Mouse (Mus musculus): ENCODE data around the gene Nupl1. TPM values are rescaled to one million over a fixed set of nuclear protein-coding genes. Genes with fewer than 3 reads are reported as not detected.

Gene Nupl1
- total and polyA plus RNA-seq, 3 experiments: not detected

DNA sequence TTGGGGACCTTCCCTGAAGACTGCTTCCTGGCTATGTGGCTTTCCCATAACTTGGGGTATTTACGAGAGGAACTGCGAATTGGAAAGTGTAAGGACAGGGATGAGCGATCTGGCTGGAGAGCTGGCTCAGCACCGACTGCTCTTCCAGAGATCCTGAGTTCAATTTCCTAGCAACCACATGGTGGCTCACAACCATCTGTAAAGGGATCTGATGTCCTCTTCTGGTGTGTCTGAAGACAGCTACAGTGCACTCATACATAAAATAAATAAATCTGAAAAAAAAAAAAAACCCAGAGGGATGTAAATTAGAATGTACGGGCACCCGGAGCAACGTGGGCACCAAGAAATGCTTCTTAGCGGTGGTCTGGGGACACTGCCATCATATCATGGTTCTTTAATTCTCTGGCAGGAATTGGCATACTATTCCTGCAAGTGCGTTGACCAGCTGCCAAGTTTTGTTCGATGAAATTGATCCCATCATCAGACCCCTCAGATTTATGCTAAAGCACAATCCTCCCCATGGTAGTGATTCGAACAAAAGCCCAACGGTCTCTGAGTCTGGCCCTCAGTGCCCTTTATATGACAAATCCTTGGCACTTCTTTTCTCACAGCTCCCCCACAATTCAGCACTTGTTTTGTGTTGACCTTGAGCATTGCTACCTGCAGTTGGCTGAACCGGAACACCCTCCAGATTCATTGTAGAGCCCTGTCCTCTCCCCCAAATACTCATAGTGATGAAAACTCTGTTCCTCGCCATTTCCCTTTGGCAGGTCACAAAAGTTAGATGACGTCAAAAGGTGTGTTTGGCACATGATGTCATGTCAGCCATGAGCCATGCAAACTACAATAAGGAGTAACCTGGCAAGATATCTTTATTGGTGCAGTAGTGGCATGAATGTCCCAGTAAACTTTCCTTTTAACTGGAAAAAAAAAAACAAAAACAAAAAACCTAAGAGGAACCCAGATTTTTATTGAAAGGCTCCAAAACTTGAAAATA lies 1.1 kb upstream of the Nupl1 start:
- no peak for TF ChIP-seq POLR2A (IDR thresholded peaks at IDR 0.05; ENCODE audit: insufficient read depth, low read depth, low read length)
- TF ChIP-seq CTCF (IDR thresholded peaks at IDR 0.05): peak; percentile 29; the same call in 1 of the 2 replicates
- TF ChIP-seq EP300 (IDR thresholded peaks at IDR 0.05; ENCODE audit: insufficient read depth, low read depth, low read length): no peak
- peaks cover 4% of the 10 kb centered on the region for H3K79me2 ChIP-seq (replicated peaks; ENCODE audit: control insufficient read depth, insufficient read depth, low read length)
- no peaks in the 10 kb centered on the region for H3K27me3 ChIP-seq (ENCODE audit: control insufficient read depth, insufficient read depth, low read length)
- no peaks in the 10 kb centered on the region; the same call in none of the 2 replicates for H3K4me1 ChIP-seq (ENCODE audit: control insufficient read depth, insufficient read depth, low read length)
- H3K9ac ChIP-seq (ENCODE audit: low read depth, low read length): peak overlapping the region; percentile 81
- no peak for DNase-seq
- peak overlapping the region; percentile 93 for H3K27ac ChIP-seq
- peak overlapping the region; percentile 66 for H3K4me3 ChIP-seq
- WGBS: 13% methylated on average over 15 of the region's 15 CpGs
- intact Hi-C loops (cut with DNase I): loop anchor here (10.0 kb wide), 2 partner anchors 532 to 922 kb away; partner anchors contain the start of gene Mipep
- no peaks in the 10 kb centered on the region for H3K36me3 ChIP-seq (ENCODE audit: control insufficient read depth, insufficient read depth, low read length)

DNA sequence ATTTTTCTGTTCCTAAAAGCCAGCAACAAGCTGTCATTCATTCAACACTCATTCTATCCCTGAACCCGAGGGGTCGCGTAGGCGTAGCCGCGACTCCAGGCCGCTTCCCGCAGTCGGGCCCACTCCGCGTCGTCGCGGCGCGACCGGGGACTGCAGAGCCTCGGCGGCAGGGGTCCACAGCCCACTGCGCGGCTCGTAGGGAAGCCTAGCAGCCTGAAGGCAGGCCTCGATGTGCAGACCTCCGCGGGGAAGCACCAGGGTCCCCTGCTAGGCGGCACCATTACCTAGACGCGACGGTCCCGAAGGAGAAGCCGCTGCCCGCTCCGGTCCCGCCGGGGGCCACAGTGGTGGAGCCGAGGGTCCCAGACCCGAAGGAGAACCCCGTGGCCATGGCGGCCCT lies 352 bp downstream of the Nupl1 start:
- no peaks in the 10 kb centered on the region; the same call in none of the 2 replicates for H3K4me1 ChIP-seq (ENCODE audit: control insufficient read depth, insufficient read depth, low read length)
- H3K27ac ChIP-seq: peak overlapping the region; percentile 93
- H3K36me3 ChIP-seq (ENCODE audit: control insufficient read depth, insufficient read depth, low read length): no peaks in the 10 kb centered on the region
- DNase-seq: no peak
- intact Hi-C loops (cut with DNase I): loop anchor here (1.0 to 10.0 kb wide), 3 partner anchors 14 to 924 kb away; partner anchors contain the start of genes Mipep and Mtmr6
- no peaks in the 10 kb centered on the region for H3K27me3 ChIP-seq (ENCODE audit: control insufficient read depth, insufficient read depth, low read length)
- TF ChIP-seq CTCF (IDR thresholded peaks at IDR 0.05): no peak
- TF ChIP-seq EP300 (IDR thresholded peaks at IDR 0.05; ENCODE audit: insufficient read depth, low read depth, low read length): no peak
- no peak for TF ChIP-seq POLR2A (IDR thresholded peaks at IDR 0.05; ENCODE audit: insufficient read depth, low read depth, low read length)
- peak overlapping the region; percentile 98 for H3K4me3 ChIP-seq
- peaks cover 4% of the 10 kb centered on the region for H3K79me2 ChIP-seq (replicated peaks; ENCODE audit: control insufficient read depth, insufficient read depth, low read length)
- WGBS: under 1% methylated on average over 39 of the region's 39 CpGs
- peak overlapping the region; percentile 90 for H3K9ac ChIP-seq (ENCODE audit: low read depth, low read length)

DNA sequence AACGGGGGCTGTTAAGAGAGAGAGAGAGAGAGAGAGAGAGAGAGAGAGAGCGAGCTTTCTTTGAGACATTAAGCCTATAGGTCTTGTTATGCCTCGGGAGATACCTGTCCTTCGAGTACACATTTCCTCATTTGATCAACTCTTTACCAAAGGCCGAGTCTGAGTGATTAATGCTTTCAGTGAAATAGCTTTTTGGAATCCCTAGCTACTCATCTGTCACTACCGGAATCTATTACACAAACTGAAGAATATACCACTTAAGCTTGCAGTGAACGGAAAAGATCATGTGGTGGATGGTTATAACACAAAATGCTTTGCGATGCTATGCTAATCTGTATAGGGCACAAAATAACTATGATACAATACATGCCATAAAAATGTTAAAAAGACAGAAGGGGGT lies 865 bp downstream of the Nupl1 start:
- H3K9ac ChIP-seq (ENCODE audit: low read depth, low read length): no peak overlapping the region; the same call in 1 of the 2 replicates
- H3K27ac ChIP-seq: peak overlapping the region; percentile 93; the same call in 1 of the 2 replicates
- DNase-seq: no peak
- intact Hi-C loops (cut with DNase I): loop anchor here (10.0 kb wide), 2 partner anchors 534 to 924 kb away; partner anchors contain the start of gene Mipep
- 5% methylated on average over 8 of the region's 8 CpGs for WGBS
- no peak for TF ChIP-seq EP300 (IDR thresholded peaks at IDR 0.05; ENCODE audit: insufficient read depth, low read depth, low read length)
- no peak for TF ChIP-seq CTCF (IDR thresholded peaks at IDR 0.05)
- TF ChIP-seq POLR2A (IDR thresholded peaks at IDR 0.05; ENCODE audit: insufficient read depth, low read depth, low read length): no peak
- H3K36me3 ChIP-seq (ENCODE audit: control insufficient read depth, insufficient read depth, low read length): no peaks in the 10 kb centered on the region
- peak overlapping the region; percentile 98 for H3K4me3 ChIP-seq
- peaks cover 4% of the 10 kb centered on the region for H3K79me2 ChIP-seq (replicated peaks; ENCODE audit: control insufficient read depth, insufficient read depth, low read length)
- H3K4me1 ChIP-seq (ENCODE audit: control insufficient read depth, insufficient read depth, low read length): no peaks in the 10 kb centered on the region; the same call in none of the 2 replicates
- no peaks in the 10 kb centered on the region for H3K27me3 ChIP-seq (ENCODE audit: control insufficient read depth, insufficient read depth, low read length)

DNA sequence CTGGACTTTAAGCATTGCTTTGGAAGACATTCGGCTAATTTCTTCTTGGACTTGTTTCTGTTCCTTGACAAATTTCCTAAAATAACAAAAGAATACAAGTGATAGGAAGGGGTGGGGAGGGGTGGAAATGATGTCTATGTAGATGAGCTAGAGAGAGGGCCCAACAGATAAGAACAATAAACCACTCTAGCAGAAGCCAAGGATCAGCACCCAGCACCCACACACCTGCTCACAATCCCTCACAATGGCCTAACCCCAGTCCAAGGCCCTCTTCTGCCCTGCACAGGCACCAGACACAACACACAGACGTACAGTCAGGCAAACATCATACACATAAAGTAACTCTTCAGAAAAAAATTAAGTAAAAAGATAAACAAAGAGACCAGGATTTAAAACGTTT lies 12.7 kb downstream of the Nupl1 start:
- intact Hi-C loops (cut with DNase I): no loop called here
- no peak overlapping the region for H3K9ac ChIP-seq (ENCODE audit: low read depth, low read length)
- TF ChIP-seq POLR2A (IDR thresholded peaks at IDR 0.05; ENCODE audit: insufficient read depth, low read depth, low read length) (no peak), EP300 (IDR thresholded peaks at IDR 0.05; ENCODE audit: insufficient read depth, low read depth, low read length) (no peak), CTCF (IDR thresholded peaks at IDR 0.05) (no peak)
- DNase-seq: no peak
- H3K4me1 ChIP-seq (ENCODE audit: control insufficient read depth, insufficient read depth, low read length): no peaks in the 10 kb centered on the region
- WGBS: 62% methylated on average over 3 of the region's 3 CpGs
- peak overlapping the region; percentile 40 for H3K27ac ChIP-seq
- no peaks in the 10 kb centered on the region for H3K79me2 ChIP-seq (replicated peaks; ENCODE audit: control insufficient read depth, insufficient read depth, low read length)
- peaks cover 7% of the 10 kb centered on the region for H3K36me3 ChIP-seq (ENCODE audit: control insufficient read depth, insufficient read depth, low read length)
- H3K4me3 ChIP-seq: no peak overlapping the region
- no peaks in the 10 kb centered on the region for H3K27me3 ChIP-seq (ENCODE audit: control insufficient read depth, insufficient read depth, low read length)

DNA sequence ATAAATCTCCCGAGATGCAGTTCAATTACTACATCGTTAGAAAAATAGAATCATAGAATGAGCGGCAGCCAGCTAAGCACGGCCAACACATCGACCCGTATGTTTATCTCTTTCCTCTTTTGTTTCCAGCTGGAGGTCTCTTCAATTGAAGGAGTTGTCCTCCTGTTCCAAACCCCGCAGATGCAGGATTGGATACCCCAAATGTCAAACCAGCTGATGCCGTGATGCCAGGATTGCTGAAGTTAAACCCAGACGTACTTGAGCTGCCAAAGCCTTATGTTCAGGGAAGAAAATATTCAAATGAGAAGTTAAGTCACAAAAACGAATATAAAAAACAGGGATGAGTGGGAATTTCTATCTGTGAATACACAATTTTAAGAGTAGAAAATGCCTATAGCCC lies 31.3 kb downstream of the Nupl1 start:
- WGBS: 88% methylated on average over 10 of the region's 10 CpGs
- no peak for TF ChIP-seq CTCF (IDR thresholded peaks at IDR 0.05)
- TF ChIP-seq POLR2A (IDR thresholded peaks at IDR 0.05; ENCODE audit: insufficient read depth, low read depth, low read length): no peak
- TF ChIP-seq EP300 (IDR thresholded peaks at IDR 0.05; ENCODE audit: insufficient read depth, low read depth, low read length): no peak
- Histone ChIP-seq H3K36me3 (ENCODE audit: control insufficient read depth, insufficient read depth, low read length) (no peaks in the 10 kb centered on the region; the same call in 1 of the 2 replicates), H3K4me1 (ENCODE audit: control insufficient read depth, insufficient read depth, low read length) (no peaks in the 10 kb centered on the region), H3K27me3 (ENCODE audit: control insufficient read depth, insufficient read depth, low read length) (no peaks in the 10 kb centered on the region), H3K4me3 (no peak overlapping the region), H3K9ac (ENCODE audit: low read depth, low read length) (no peak overlapping the region), H3K79me2 (replicated peaks; ENCODE audit: control insufficient read depth, insufficient read depth, low read length) (no peaks in the 10 kb centered on the region), H3K27ac (no peak overlapping the region)
- intact Hi-C loops (cut with DNase I): no loop called here
- DNase-seq: no peak

All from heart, adult 2 months (tissue).